16 mouse cellular contexts compared by ENCODE assay signal in genomic region chr6:86293301-86293700, GRCm38 (mm10).
DNase-seq lines count a peak whose midpoint lies in the region; ATAC-seq and TF ChIP-seq lines count a peak whose summit lies in the region.
"Had no signal": no experiment of that assay in that cellular context is flagged by ENCODE, and none has a peak within 500 bp of the region (broad histone marks: within the 10 kb centered on the region; RNA-seq: fewer than 3 reads in every experiment).

No protein-coding gene starts in this region.

- WGBS in forebrain, embryonic 10.5 days = 71% methylated on average over 8 of the region's 8 CpGs
- 58% methylated on average over 8 of the region's 8 CpGs for WGBS in forebrain, embryonic 11.5 days
- WGBS in hindbrain, embryonic 13.5 days = 55% methylated on average over 8 of the region's 8 CpGs
- WGBS in hindbrain, embryonic 11.5 days = 57% methylated on average over 8 of the region's 8 CpGs
- WGBS in midbrain, postnatal 0 days = 54% methylated on average over 8 of the region's 8 CpGs

- DNase-seq in forebrain, embryonic 10.5 days (ENCODE audit: extremely low spot score, low spot score) = no peak
- DNase-seq in forebrain, embryonic 11.5 days (ENCODE audit: low spot score) = no peak
- DNase-seq in hindbrain, embryonic 11.5 days (ENCODE audit: low spot score) = no peak
- peak; percentile 51 for DNase-seq in ovary, adult 18-20 months (ENCODE audit: low spot score)
- no peak for DNase-seq in ovary, postnatal 14 days (ENCODE audit: low spot score)
- no peak for DNase-seq in midbrain, postnatal 0 days (ENCODE audit: low spot score)
- DNase-seq: cerebellum, adult 8-10 months; embryo, embryonic 11 days; liver, embryonic 13.5 days had no signal

- H3K9me3 ChIP-seq in forebrain, embryonic 10.5 days = no peaks in the 10 kb centered on the region
- H3K9me3 ChIP-seq in forebrain, embryonic 11.5 days (ENCODE audit: control insufficient read depth, low read length) = no peaks in the 10 kb centered on the region
- H3K9me3 ChIP-seq in hindbrain, embryonic 13.5 days = no peaks in the 10 kb centered on the region
- no peaks in the 10 kb centered on the region for H3K9me3 ChIP-seq in hindbrain, embryonic 11.5 days (ENCODE audit: control insufficient read depth, low read length)
- no peaks in the 10 kb centered on the region for H3K9me3 ChIP-seq in midbrain, postnatal 0 days (ENCODE audit: low read length)
- H3K9me3 ChIP-seq: G1E; intestine, embryonic 15.5 days; liver, embryonic 13.5 days had no signal

- H3K4me1 ChIP-seq in forebrain, embryonic 10.5 days = peaks cover 13% of the 10 kb centered on the region
- H3K4me1 ChIP-seq in forebrain, embryonic 11.5 days (replicated peaks; ENCODE audit: control insufficient read depth, insufficient read depth, low read length) = peaks cover 3% of the 10 kb centered on the region
- H3K4me1 ChIP-seq in hindbrain, embryonic 13.5 days (replicated peaks) = peaks cover 9% of the 10 kb centered on the region; the same call in 1 of the 2 replicates
- no peaks in the 10 kb centered on the region for H3K4me1 ChIP-seq in hindbrain, embryonic 11.5 days (replicated peaks; ENCODE audit: control insufficient read depth, insufficient read depth, low read length)
- no peaks in the 10 kb centered on the region for H3K4me1 ChIP-seq in midbrain, postnatal 0 days (ENCODE audit: insufficient read depth, low read length)
- H3K4me1 ChIP-seq: intestine, embryonic 15.5 days; liver, embryonic 13.5 days; megakaryocyte, embryonic 14.5 days had no signal

- no peak overlapping the region; the same call in 1 of the 2 replicates for H3K9ac ChIP-seq in forebrain, embryonic 11.5 days (ENCODE audit: low read length)
- no peak overlapping the region; the same call in 1 of the 2 replicates for H3K9ac ChIP-seq in hindbrain, embryonic 13.5 days
- no peak overlapping the region; the same call in 1 of the 2 replicates for H3K9ac ChIP-seq in hindbrain, embryonic 11.5 days (ENCODE audit: low read depth, low read length)
- no peak overlapping the region for H3K9ac ChIP-seq in midbrain, postnatal 0 days (replicated peaks; ENCODE audit: low read length, poor library complexity, severe bottlenecking)
- H3K9ac ChIP-seq: intestine, embryonic 15.5 days; liver, embryonic 13.5 days had no signal

- H3K36me3 ChIP-seq in forebrain, embryonic 10.5 days (replicated peaks) = no peaks in the 10 kb centered on the region
- no peaks in the 10 kb centered on the region for H3K36me3 ChIP-seq in forebrain, embryonic 11.5 days (ENCODE audit: control insufficient read depth, insufficient read depth, low read length)
- no peaks in the 10 kb centered on the region for H3K36me3 ChIP-seq in hindbrain, embryonic 13.5 days
- no peaks in the 10 kb centered on the region for H3K36me3 ChIP-seq in hindbrain, embryonic 11.5 days (ENCODE audit: control insufficient read depth, insufficient read depth, low read length)
- no peaks in the 10 kb centered on the region for H3K36me3 ChIP-seq in midbrain, postnatal 0 days (ENCODE audit: insufficient read depth, low read length)
- H3K36me3 ChIP-seq: G1E; intestine, embryonic 15.5 days; liver, embryonic 13.5 days had no signal

- no peak for TF ChIP-seq CTCF in midbrain, postnatal 0 days (IDR thresholded peaks at IDR 0.05)

- ATAC-seq in forebrain, embryonic 11.5 days (replicated peaks; ENCODE audit: low FRiP score) = no peak
- no peak for ATAC-seq in hindbrain, embryonic 13.5 days (ENCODE audit: low FRiP score)
- no peak for ATAC-seq in hindbrain, embryonic 11.5 days (ENCODE audit: low FRiP score)
- ATAC-seq in midbrain, postnatal 0 days (ENCODE audit: low FRiP score) = no peak
- ATAC-seq in CD4-positive, CD25-positive, alpha-beta regulatory T cell, adult 4 months = no peak
- ATAC-seq: intestine, embryonic 15.5 days; lung, postnatal 0 days had no signal

- peak overlapping the region; percentile 72 for H3K27ac ChIP-seq in forebrain, embryonic 10.5 days
- no peak overlapping the region for H3K27ac ChIP-seq in forebrain, embryonic 11.5 days (ENCODE audit: low read depth, low read length)
- H3K27ac ChIP-seq in hindbrain, embryonic 13.5 days = peak overlapping the region; percentile 40; the same call in 1 of the 2 replicates
- no peak overlapping the region for H3K27ac ChIP-seq in hindbrain, embryonic 11.5 days (ENCODE audit: low read depth, low read length)
- H3K27ac ChIP-seq in midbrain, postnatal 0 days (ENCODE audit: low read depth, low read length) = peak overlapping the region; percentile 18; the same call in 1 of the 2 replicates
- H3K27ac ChIP-seq: intestine, embryonic 15.5 days; liver, embryonic 13.5 days had no signal

- no peak overlapping the region for H3K4me2 ChIP-seq in forebrain, embryonic 11.5 days (ENCODE audit: low read depth, low read length, severe bottlenecking)
- no peak overlapping the region for H3K4me2 ChIP-seq in hindbrain, embryonic 13.5 days
- no peak overlapping the region for H3K4me2 ChIP-seq in hindbrain, embryonic 11.5 days (replicated peaks; ENCODE audit: low read depth, low read length)
- no peak overlapping the region for H3K4me2 ChIP-seq in midbrain, postnatal 0 days (ENCODE audit: low read depth, low read length, poor library complexity, severe bottlenecking)
- H3K4me2 ChIP-seq: intestine, embryonic 15.5 days; liver, embryonic 13.5 days had no signal

- H3K4me3 ChIP-seq in forebrain, embryonic 10.5 days = no peak overlapping the region
- H3K4me3 ChIP-seq in forebrain, embryonic 11.5 days (ENCODE audit: low read depth, low read length) = no peak overlapping the region
- H3K4me3 ChIP-seq in hindbrain, embryonic 13.5 days = no peak overlapping the region
- H3K4me3 ChIP-seq in hindbrain, embryonic 11.5 days (ENCODE audit: low read depth, low read length) = no peak overlapping the region
- H3K4me3 ChIP-seq in midbrain, postnatal 0 days (ENCODE audit: low read depth, low read length) = no peak overlapping the region
- H3K4me3 ChIP-seq: erythroblast, embryonic 14.5 days; intestine, embryonic 15.5 days; liver, embryonic 13.5 days; megakaryocyte, embryonic 14.5 days had no signal

- H3K27me3 ChIP-seq in forebrain, embryonic 10.5 days (ENCODE audit: poor library complexity, severe bottlenecking) = no peaks in the 10 kb centered on the region
- H3K27me3 ChIP-seq in forebrain, embryonic 11.5 days (ENCODE audit: control insufficient read depth, insufficient read depth, low read length) = no peaks in the 10 kb centered on the region
- no peaks in the 10 kb centered on the region for H3K27me3 ChIP-seq in hindbrain, embryonic 13.5 days
- H3K27me3 ChIP-seq in hindbrain, embryonic 11.5 days (ENCODE audit: control insufficient read depth, insufficient read depth, low read length) = no peaks in the 10 kb centered on the region
- H3K27me3 ChIP-seq in midbrain, postnatal 0 days (ENCODE audit: insufficient read depth, low read length) = no peaks in the 10 kb centered on the region
- H3K27me3 ChIP-seq: intestine, embryonic 15.5 days; liver, embryonic 13.5 days had no signal

Comparison
In these comparisons a context has a peak if more than half of its experiments do, and no peak if none do; other contexts are left out.
1. H3K27ac ChIP-seq: peak in forebrain, embryonic 10.5 days (single experiment), hindbrain, embryonic 13.5 days (single experiment) and midbrain, postnatal 0 days (single experiment); none in forebrain, embryonic 11.5 days (single experiment) and hindbrain, embryonic 11.5 days (single experiment).